Mouse (Mus musculus) heart, adult 9 months (tissue): ENCODE measurements at regions not wholly inside any gene's neighbourhood (a gene's known extent, or its start where the extent isn't known, plus 50 kb on each side); places are given as distances from the start of the nearest gene placed in this dataset.

Experiments used
- DNase-seq, 2 experiments: peaks; one replicate each; pipeline ENCODE4 v3.0.0; 2022; ENCODE audit warnings: low spot score in 2 of 2

GRCm38 (mm10) chr8:6813816-6814215, 1708.7 kb upstream of the Slc10a2 start:
- DNase-seq, result no peak

- DNase-seq, result no peak
Observed at GRCm38 (mm10) chr8:6807116-6807515, 1702.0 kb upstream of the Slc10a2 start.

DNA sequence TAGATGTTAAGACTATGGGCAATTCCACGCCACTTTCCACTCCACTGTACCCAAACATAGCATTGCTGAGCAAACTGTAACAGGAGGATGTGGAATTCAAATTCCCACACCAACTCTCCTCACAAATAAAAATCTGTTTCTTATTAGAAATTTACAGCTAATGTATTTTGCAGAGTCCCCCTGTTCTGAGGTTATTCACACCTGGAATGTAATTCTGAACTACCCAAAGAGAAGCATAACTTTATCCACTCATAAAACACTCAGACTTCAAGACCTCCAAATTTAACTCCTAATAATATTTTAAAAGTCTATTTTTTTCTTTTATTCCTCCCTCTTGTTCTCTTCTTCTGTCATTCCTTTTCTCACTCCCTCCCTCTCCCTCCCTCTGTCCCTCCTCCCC, 1698.0 kb upstream of the Slc10a2 start:
- no peak for DNase-seq

DNA sequence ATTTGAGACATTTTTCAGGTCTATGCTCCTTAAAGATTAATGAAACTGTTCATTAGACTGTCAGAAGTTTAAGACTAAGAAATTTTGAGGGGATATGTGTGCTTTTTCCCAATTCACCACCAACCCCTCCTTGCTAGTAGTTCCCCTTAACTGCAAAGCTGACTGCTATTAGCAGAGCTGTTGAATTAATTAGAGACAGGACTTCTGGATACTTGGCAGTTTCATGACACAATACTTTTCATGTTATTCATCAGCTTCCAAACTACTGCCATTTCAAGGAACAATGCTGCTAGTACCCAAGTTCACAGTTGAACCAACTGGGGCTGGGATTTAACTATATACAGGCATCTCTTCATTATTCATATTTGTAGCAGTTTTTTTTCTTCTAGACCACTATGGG, 1695.9 kb upstream of the Slc10a2 start:
- DNase-seq, result no peak

DNA sequence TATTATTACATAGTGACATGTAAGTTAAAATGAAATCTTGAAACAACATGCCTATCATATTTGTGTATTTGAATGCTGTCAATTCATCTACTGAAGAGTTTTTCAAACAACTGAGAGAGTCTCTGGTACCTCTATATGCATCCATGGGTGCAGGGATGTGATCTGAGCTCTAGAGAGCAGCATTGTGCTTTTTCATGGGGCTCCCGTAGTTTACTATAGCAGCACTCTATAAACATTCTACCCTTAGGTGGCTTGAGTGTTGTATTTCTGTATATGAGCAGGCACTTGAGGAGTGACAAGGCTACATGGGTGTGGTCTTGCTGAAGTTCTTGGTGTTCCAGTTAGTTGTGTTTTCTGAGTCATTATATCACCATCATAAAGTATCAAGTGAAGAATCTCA, 1683.9 kb upstream of the Slc10a2 start:
- DNase-seq, result no peak

DNA sequence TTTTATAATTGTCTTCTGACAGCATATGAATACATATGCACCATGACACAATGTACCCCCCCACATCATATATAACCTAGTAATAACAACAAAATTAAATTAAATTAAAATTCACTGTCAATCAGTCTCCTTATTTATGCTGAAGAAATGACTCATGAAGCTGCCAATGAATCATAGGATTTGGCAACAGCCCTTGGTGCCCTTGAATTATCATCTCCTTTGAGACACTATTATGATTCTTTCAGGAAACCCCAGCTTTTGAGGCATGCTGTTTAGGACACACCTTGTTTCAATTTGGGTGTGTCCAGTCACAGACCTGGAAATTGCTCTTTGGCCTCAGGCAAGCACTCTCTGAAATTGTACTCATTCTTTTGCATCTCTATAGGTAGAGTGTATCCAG, 1675.8 kb upstream of the Slc10a2 start:
- no peak for DNase-seq

DNA sequence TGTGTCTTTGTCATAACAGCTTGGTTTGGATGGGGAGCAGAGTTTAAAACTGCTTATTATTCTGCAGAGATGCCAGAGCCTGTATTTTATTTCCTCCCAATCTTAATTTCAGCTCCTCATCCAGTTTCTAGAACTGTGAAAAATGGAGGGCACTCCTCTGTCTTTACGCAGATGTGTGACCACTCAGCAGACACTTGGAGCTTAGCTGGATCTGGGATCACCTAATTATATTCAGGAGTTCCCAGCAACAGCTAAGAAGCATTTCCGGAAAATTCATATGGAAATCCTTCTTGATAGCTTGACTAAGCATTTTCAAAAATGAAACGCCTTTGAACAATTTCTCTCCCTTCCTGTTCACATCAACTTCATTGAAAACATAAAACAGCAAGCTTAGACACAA, 1670.0 kb upstream of the Slc10a2 start:
- no peak for DNase-seq

DNA sequence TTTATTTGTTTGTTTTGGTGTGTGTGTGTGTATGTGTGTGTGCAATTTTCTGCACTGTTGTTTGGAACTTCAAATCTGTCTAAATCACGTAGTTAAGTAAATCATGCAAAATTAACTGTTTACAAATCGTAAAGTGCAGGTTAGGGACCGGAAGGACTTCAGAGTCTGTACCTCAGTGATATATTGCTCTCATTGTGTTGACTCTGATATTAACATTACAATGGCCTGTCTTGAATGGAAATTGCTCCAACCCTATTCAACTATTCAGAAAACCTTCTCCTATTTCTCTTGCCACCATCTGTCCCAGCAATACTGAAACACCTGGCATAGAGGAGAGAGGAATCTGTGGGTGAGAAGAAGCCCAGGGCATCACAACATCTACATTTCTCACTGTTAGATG, 1624.4 kb upstream of the Slc10a2 start:
- DNase-seq, result no peak

GRCm38 (mm10) chr8:6708886-6709449, 1603.8 kb upstream of the Slc10a2 start:
- no peak for DNase-seq

- no peak for DNase-seq
Observed at GRCm38 (mm10) chr8:6688595-6688994, 1583.4 kb upstream of the Slc10a2 start.

DNA sequence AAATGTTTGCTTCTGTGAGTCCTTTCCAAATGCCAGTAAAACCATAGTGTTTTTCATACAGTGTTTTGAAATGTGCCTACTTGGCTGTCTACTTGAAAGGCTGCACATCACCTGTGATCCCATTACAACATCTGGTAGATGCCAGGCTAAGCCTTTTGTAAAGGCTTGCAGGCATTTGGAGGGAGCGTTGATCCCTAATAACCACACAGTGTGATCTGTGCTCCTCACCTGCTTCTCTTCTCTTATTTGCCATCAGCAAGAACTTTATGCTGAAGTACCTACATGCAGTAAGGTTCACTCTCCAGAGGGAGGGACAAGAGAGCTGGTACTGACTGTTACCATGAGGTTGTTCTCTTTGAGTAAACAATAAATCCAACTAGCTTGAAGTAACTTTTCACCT, 1553.7 kb upstream of the Slc10a2 start:
- DNase-seq, result no peak

DNA sequence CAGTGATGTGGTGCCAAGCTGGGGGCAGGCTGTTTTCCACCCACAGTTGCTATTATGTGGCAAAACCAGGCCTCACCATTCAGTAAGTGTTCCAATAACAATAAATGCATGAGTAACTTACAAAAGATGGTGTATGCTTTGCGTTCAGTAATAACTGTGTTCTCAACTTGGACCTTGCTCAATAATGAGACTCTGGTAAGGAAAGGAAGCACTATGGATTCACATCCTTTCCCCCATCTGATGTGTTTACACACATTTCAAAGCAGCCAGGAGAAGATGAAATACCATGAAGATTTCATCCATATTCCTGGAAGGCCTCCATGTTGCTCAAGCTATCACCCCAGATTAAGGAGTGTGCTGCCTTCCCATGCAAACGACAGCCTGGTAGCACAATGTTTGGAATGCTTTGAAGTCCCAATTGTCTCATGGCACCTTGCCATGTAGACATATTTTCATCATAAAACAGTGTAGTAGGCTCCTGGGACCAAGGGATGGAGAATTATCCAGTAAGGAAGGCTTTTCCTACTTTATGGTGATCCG, 1552.4 kb upstream of the Slc10a2 start:
- DNase-seq, result no peak

- no peak for DNase-seq
Observed at GRCm38 (mm10) chr8:6652180-6652579, 1547.0 kb upstream of the Slc10a2 start.

DNA sequence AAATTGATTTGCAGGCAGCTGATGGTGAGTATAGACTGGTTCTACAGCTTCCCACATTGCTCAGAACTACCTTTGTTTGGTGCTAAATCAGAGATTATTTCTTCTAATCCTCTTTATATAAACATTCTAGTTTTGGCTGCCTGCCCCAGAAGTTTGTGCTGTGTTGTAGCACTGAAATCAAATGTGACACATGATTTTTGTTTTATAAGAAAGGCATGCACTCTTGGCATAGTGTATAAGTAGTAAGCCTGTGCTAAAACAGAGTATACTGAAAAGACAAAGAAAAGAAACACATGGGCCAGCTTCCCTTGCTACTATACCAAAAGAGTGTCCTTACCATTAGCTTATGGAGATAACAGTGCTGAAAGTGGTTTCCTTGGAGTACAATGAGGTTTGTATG, 1542.9 kb upstream of the Slc10a2 start:
- no peak for DNase-seq

DNA sequence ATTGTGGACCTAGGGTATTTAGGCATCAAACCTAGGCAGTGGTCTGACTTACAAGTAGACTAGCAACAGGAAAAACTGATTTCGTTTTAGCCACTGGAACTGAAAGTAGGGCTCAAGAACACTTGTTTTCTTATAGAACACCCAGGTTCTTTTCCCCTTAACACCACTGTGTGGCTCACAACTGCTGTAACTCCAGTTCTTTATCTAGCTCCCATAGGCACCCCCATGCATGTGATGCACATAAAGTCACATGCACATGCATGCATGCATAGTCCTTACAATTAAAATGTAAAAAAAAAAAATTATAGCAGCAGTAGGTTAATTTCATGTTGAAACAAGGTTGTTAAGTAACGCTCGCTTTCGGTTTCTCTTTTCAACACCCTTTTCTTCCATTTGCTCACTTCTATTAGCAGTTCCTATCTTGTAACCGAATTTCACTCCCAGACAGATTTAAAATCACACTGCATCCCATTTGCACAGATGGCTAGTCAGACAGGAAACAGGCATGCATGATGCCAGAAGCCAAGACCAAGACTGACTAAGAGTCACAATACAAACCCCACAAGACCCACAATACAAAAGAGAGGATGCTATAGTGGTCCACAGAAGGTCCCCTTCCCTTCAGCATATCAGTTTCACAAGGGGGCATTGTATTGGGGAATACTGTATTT, 1540.3 kb upstream of the Slc10a2 start:
- DNase-seq, result no peak

GRCm38 (mm10) chr8:6644396-6644795, 1539.2 kb upstream of the Slc10a2 start:
- no peak for DNase-seq

GRCm38 (mm10) chr8:6627009-6627557, 1521.9 kb upstream of the Slc10a2 start:
- no peak for DNase-seq

DNA sequence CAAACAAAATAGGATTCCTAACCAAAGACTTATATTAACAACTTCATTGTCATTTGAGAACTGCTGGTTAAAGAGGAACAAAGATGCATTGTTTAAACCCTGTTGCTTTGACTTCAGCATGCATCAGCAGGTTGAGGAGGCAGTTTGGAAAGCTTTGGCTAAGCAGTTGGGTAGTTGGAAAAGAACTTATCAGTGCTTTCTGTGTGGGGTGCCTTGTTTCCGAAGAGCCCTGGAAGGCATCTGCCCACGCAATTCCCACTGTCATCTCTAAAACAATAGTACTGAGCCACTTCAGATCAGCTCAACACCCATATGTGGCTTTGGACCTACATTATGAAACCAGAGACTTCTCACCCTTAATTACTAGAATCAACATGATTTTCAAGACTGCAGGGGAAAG, 1503.7 kb upstream of the Slc10a2 start:
- no peak for DNase-seq

GRCm38 (mm10) chr8:6606854-6607535, 1501.8 kb upstream of the Slc10a2 start:
- DNase-seq, result no peak

DNA sequence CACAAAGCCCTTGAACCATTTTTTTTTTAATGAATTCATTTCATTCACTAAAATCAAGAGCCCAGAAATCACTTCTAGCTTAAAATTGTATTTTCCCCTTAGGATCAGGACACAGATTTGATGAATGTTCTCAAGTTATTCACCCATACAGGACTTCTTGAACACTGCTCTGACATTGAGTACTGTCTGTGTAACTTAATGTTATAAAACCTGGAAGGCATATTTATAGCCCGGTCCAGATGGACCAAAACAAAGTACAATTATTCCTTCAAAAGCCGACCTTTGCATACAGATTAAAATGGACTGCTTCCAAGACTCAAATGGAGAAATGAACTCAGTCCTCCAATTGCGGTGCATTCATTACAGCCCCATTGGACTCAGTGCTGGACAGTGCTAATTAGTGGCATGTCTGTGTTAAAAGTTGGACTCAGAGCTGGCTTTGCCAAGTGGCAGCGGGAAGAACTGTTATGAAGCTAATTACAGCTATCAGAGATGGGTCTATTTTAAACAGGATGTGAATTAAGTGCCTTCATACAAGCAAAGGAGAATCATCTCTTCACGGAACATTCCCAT, 1499.2 kb upstream of the Slc10a2 start:
- DNase-seq, result no peak

DNA sequence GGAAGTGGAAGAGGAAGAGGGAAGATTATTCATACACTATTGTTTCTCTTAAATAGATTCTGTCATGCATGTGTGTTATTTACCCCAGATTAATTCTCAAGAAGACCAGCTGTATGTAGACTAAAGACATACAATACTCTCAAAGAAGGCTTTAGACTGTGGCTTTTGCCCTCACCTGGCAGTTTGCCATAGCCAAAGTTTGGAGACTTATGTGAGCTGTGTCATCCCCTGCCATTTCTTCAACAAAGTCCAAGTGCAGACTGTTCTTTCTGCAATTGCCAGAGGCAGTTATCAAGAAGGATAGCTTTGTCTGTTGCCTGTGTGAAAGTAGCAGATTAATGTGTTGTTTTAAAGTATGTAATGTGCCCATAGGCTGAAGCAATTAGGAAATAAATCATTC, 1485.0 kb upstream of the Slc10a2 start:
- no peak for DNase-seq

- DNase-seq, result no peak
Observed at GRCm38 (mm10) chr8:6583337-6584096, 1478.4 kb upstream of the Slc10a2 start.
